Mouse (Mus musculus) ES-Bruce4 (cell line): ENCODE measurements around the gene Scfd1. TPM values are rescaled to one million over a fixed set of nuclear protein-coding genes. Genes with fewer than 3 reads are reported as not detected.

Source experiments
- H3K27ac ChIP-seq: 2 replicates; pipeline ENCODE4 v1.5.1; 2012; ENCODE audit warnings: low read length, inconsistent platforms; ENCODE audit not compliant: insufficient read depth
- H3K27me3 ChIP-seq: 2 replicates; pipeline ENCODE4 v1.6.1; 2012; ENCODE audit warnings: mild to moderate bottlenecking, low read length, inconsistent platforms; ENCODE audit not compliant: control insufficient read depth, poor library complexity, insufficient read depth, severe bottlenecking
- H3K36me3 ChIP-seq: 2 replicates; pipeline ENCODE4 v1.6.1; 2012; ENCODE audit warnings: inconsistent platforms, mild to moderate bottlenecking, low read length, moderate library complexity; ENCODE audit not compliant: control insufficient read depth, poor library complexity, insufficient read depth, severe bottlenecking
- H3K4me1 ChIP-seq: one replicate; pipeline ENCODE4 v1.8.1; 2011; ENCODE audit warnings: low read length; ENCODE audit not compliant: control insufficient read depth, insufficient read depth
- H3K4me3 ChIP-seq: 2 replicates; pipeline ENCODE4 v1.5.1; 2011; ENCODE audit warnings: low read depth, mild to moderate bottlenecking, low read length
- H3K9ac ChIP-seq: 2 replicates; pipeline ENCODE4 v1.6.1; 2012; ENCODE audit warnings: low read depth, mild to moderate bottlenecking, inconsistent platforms; ENCODE audit not compliant: poor library complexity, severe bottlenecking
- H3K9me3 ChIP-seq: replicated peaks from 2 replicates; pipeline ENCODE4 v1.6.1; 2012; ENCODE audit warnings: mild to moderate bottlenecking, low read length, inconsistent platforms; ENCODE audit not compliant: control insufficient read depth, poor library complexity, insufficient read depth, severe bottlenecking
- CTCF ChIP-seq: IDR thresholded peaks from one replicate; pipeline ENCODE4 v1.8.1; 2011; ENCODE audit warnings: low read depth, low read length
- EP300 ChIP-seq: IDR thresholded peaks from 2 replicates; pipeline ENCODE4 v1.6.1; 2011; ENCODE audit warnings: low read depth, low read length; ENCODE audit not compliant: insufficient read depth
- POLR2A ChIP-seq: IDR thresholded peaks from one replicate; pipeline ENCODE4 v1.8.1; 2011; ENCODE audit warnings: low read length; ENCODE audit not compliant: insufficient read depth
- polyA plus RNA-seq: library from polyadenylated mRNA; stranded (reverse); fragments of >200 nt; gene quantifications from 2 replicates; pipeline ENCODE4 v1.2.4, GENCODE M21; 2011; ENCODE audit warnings: low read depth; ENCODE audit not compliant: missing spikeins, insufficient read depth, insufficient read length

The Scfd1 gene
- polyA plus RNA-seq: 58.9 and 68.5 TPM in 2 replicates

- TF ChIP-seq POLR2A: peak; percentile 64
- TF ChIP-seq EP300: no peak
- no peak for TF ChIP-seq CTCF
- H3K27me3 ChIP-seq: no peaks in the 10 kb centered on the region
- peak within 1 kb of the TSS; percentile 12; the same call in 1 of the 2 replicates for H3K27ac ChIP-seq
- H3K36me3 ChIP-seq: peaks cover 5% of the 10 kb centered on the region
- H3K9ac ChIP-seq: peak within 1 kb of the TSS; percentile 51
- no peaks in the 10 kb centered on the region for H3K9me3 ChIP-seq
- peak within 1 kb of the TSS; percentile 97 for H3K4me3 ChIP-seq
- H3K4me1 ChIP-seq: no peaks in the 10 kb centered on the region
Observed at GRCm38 (mm10) chr12:51377003-51377887, at the start of gene Scfd1. Gene Scfd1, plus strand, starts transcription at chr12:51377510.

- no peak overlapping the region for H3K27ac ChIP-seq
- H3K9ac ChIP-seq: no peak overlapping the region
- H3K36me3 ChIP-seq: no peaks in the 10 kb centered on the region
- no peaks in the 10 kb centered on the region for H3K9me3 ChIP-seq
- H3K4me1 ChIP-seq: no peaks in the 10 kb centered on the region
- no peak overlapping the region for H3K4me3 ChIP-seq
- TF ChIP-seq CTCF (no peak), POLR2A (no peak), EP300 (no peak)
- H3K27me3 ChIP-seq: no peaks in the 10 kb centered on the region
Observed at GRCm38 (mm10) chr12:51337014-51337413, 40.3 kb upstream of the Scfd1 start.

DNA sequence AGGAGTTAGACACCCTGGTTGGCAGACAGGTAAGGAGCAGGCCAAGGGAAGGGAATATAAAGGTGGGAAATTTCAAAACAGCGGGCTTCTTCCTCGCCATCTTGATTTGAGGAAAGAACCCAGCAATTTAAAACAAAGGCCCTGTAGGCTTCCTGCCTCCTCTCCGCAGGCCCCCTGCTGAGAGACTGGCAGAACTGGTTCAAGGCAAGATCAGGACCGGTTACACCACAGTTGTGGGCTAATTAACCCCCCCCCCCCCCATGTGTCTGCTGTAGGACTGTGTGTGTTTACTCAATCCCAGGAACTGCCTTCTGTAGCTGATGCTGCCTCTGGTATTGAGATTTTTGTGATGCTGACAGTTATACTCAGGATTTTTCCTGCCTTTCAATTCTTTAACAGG, 31.2 kb upstream of the Scfd1 start:
- peak overlapping the region; percentile 88; the same call in 1 of the 2 replicates for H3K9ac ChIP-seq
- H3K4me1 ChIP-seq: peaks cover 3% of the 10 kb centered on the region
- no peaks in the 10 kb centered on the region for H3K9me3 ChIP-seq
- peak overlapping the region; percentile 82 for H3K27ac ChIP-seq
- H3K4me3 ChIP-seq: peak overlapping the region; percentile 40
- H3K27me3 ChIP-seq: no peaks in the 10 kb centered on the region
- peaks cover 4% of the 10 kb centered on the region; the same call in 1 of the 2 replicates for H3K36me3 ChIP-seq
- TF ChIP-seq EP300: peak; percentile 88
- no peak for TF ChIP-seq CTCF

DNA sequence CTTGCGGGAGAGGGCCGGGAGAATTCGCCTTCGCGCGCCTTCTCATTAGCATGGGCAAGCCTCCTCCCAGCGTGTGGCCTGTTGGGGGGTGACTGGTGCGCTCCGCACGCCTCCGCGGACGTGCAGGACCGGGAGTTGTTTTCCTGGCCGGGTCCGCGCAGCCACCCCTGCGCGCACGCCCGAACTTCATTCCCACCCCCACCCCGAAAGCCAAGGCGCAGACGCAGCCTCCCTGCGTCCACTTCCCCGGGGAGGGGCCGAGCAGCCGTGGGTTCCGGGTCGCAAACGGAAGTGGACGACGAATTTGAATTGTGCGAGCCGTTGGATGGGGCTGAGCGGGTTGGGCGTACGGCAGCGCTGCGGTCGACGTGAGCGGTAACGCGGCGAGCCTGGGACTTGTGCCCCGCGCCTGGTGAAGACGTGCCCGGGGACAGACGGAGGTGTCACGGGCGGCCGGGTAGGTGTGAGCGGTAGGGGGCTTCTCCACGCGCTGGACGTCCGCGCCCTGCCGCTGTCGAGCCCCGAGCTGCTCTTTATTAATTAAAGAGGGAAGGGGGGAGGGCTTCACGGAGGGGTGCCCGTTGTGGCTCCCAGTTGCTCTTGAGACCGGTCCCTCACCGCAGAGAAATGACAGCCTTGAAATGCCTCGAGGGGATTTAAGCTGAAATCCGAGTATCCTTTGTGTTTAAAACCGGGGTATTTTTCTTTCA, 29.2 kb upstream of the Scfd1 start, which contains the start of gene G2e3:
Gene G2e3 (plus strand): TSS at position 74 of the 710 bp plus-strand sequence.
- Histone ChIP-seq H3K4me3 (peak within 1 kb of the TSS; percentile 82), H3K36me3 (peaks cover 18% of the 10 kb centered on the region), H3K27me3 (no peaks in the 10 kb centered on the region), H3K4me1 (peaks cover 3% of the 10 kb centered on the region), H3K9ac (peak within 1 kb of the TSS; percentile 62), H3K9me3 (no peaks in the 10 kb centered on the region), H3K27ac (peak within 1 kb of the TSS; percentile 84)
- peak; percentile 90 for TF ChIP-seq EP300
- no peak for TF ChIP-seq CTCF
- TF ChIP-seq POLR2A: no peak

DNA sequence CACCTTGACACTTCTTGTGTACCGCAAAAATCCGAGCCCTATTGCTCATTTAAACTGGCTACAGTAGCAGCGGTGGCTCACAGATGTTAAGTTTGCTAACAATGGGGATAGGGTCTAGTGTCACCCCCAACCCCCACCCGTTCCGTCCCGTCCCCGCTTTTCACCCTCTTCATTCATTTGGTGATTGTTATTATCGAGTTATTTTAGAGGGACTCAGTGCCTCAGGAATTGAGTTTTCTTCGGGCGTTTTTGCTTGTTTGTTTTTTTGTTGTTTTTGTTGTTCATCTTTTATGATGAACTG, 28.7 kb upstream of the Scfd1 start:
- Histone ChIP-seq H3K9ac (peak overlapping the region; percentile 62), H3K4me1 (peaks cover 3% of the 10 kb centered on the region)
- no peak for TF ChIP-seq POLR2A
- 0 out of 2 replicates have a peak, but pooled peaks have one; percentile 14 for TF ChIP-seq EP300

DNA sequence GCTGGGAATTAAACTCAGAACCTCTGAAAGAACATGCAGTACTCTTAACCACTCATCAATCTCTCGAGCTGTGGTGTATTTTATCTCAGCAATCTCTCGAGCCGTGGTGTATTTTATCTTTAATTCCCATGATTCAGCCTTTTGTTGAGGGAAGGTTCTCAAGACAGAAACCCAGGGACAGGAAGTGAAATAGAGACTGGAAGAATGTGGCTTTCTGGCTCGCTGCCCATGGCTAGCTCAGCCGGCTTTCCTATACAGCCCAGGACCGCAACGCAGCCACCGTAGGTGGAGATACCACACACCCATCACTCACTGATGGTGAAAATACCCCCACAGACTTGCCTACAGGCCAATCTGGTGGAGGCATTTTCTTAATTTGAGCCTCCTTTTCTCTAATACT, 22.0 kb upstream of the Scfd1 start:
- Histone ChIP-seq H3K27me3 (no peaks in the 10 kb centered on the region), H3K27ac (no peak overlapping the region), H3K4me3 (no peak overlapping the region), H3K9me3 (no peaks in the 10 kb centered on the region), H3K9ac (no peak overlapping the region), H3K36me3 (peaks cover 62% of the 10 kb centered on the region), H3K4me1 (peaks cover 3% of the 10 kb centered on the region)
- TF ChIP-seq CTCF (no peak), EP300 (no peak), POLR2A (no peak)

More for the DNA sequence above, 28.7 kb upstream of the Scfd1 start:
- Histone ChIP-seq H3K27me3 (no peaks in the 10 kb centered on the region), H3K36me3 (peaks cover 22% of the 10 kb centered on the region), H3K4me3 (peak overlapping the region; percentile 82), H3K9me3 (no peaks in the 10 kb centered on the region), H3K27ac (peak overlapping the region; percentile 52)
